Mouse (Mus musculus): ENCODE data around the gene Nfasc.
A peak's percentile ranks its signal among the peaks of the same experiment; 100 is the strongest.

The Nfasc gene

GRCm38 (mm10) chr1:132640256-132640655 lies 101.3 kb downstream of the Nfasc start:
- DNase-seq: no peak

GRCm38 (mm10) chr1:132637346-132637745 lies 104.3 kb downstream of the Nfasc start:
- no peak for DNase-seq

GRCm38 (mm10) chr1:132629611-132630370 lies 111.8 kb downstream of the Nfasc start:
- peak; percentile 65 for DNase-seq

- DNase-seq: no peak
Observed at GRCm38 (mm10) chr1:132628599-132628998, 113.0 kb downstream of the Nfasc start.

GRCm38 (mm10) chr1:132628183-132628582 lies 113.4 kb downstream of the Nfasc start:
- DNase-seq: no peak

- no peak for DNase-seq
Observed at GRCm38 (mm10) chr1:132626125-132626756, 115.4 kb downstream of the Nfasc start.

- DNase-seq: no peak
Observed at GRCm38 (mm10) chr1:132625034-132625433, 116.6 kb downstream of the Nfasc start.

GRCm38 (mm10) chr1:132624466-132624865 lies 117.1 kb downstream of the Nfasc start:
- DNase-seq: no peak

- DNase-seq: no peak
Observed at GRCm38 (mm10) chr1:132623641-132624336, 117.8 kb downstream of the Nfasc start.

GRCm38 (mm10) chr1:132612066-132612465 lies 129.5 kb downstream of the Nfasc start:
- no peak for DNase-seq

GRCm38 (mm10) chr1:132609048-132609634 lies 132.5 kb downstream of the Nfasc start:
- peak; percentile 73 for DNase-seq

GRCm38 (mm10) chr1:132602161-132602560 lies 139.4 kb downstream of the Nfasc start:
- DNase-seq: no peak

GRCm38 (mm10) chr1:132598024-132598423 lies 143.6 kb downstream of the Nfasc start:
- DNase-seq: no peak

- no peak for DNase-seq
Observed at GRCm38 (mm10) chr1:132595741-132596140, 145.9 kb downstream of the Nfasc start.

GRCm38 (mm10) chr1:132594587-132594986 lies 147.0 kb downstream of the Nfasc start:
- peak; percentile 88 for DNase-seq

GRCm38 (mm10) chr1:132592145-132592544 lies 149.5 kb downstream of the Nfasc start:
- no peak for DNase-seq

GRCm38 (mm10) chr1:132591399-132591930 lies 150.1 kb downstream of the Nfasc start:
- DNase-seq: no peak

GRCm38 (mm10) chr1:132586679-132587201 lies 154.9 kb downstream of the Nfasc start:
- no peak for DNase-seq

GRCm38 (mm10) chr1:132585376-132585775 lies 156.2 kb downstream of the Nfasc start:
- DNase-seq: no peak

GRCm38 (mm10) chr1:132582998-132583604 lies 158.5 kb downstream of the Nfasc start:
- DNase-seq: no peak

- peak; percentile 42 for DNase-seq
Observed at GRCm38 (mm10) chr1:132581845-132582839, 159.5 kb downstream of the Nfasc start.

Measured in cerebellum, adult 8-10 months (tissue).